Mouse (Mus musculus): Measurements from ENCODE around the gene Zfp940. TPM values are rescaled to one million over a fixed set of nuclear protein-coding genes. Genes with fewer than 3 reads are reported as not detected.
"Not testable (repeated sequence)": the region's sequence is repeated elsewhere in the genome, so short reads cannot be mapped to it uniquely, and the experiment has no call there.

Gene Zfp940
- polyA plus RNA-seq (2015; fragmentation: Nextera tagmentation; extraction: Ambion mirVana): 12.9 and 14.2 TPM in 2 replicates

DNA sequence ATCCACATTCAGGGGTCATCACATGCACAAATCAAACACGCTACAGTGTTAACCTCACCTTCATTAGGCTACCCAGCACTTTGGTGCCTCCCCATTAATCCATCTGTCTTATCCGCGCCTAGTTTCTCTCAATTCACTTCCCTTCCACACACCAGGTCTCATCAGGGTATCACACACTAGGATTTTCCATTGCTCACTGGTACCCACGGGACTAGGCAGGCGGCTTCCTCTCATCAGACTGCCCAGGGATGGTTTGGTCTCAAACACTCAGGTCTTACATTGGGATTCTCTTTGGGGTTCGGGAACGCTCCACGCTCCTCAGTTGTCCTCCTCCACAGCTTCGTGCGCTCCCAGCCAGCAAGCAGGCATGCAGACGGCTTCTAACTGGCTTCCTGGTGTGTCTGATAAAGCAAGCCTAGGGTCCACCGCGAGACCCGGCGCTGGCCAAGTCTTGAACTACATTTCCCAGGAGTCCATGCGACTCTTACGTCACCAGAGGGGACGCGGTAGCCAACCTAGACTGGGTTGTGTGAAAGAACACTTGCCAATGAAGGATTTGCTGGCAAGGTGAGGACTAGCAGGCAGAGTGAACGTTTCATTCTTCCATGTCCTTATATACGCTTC is at the start of gene Zfp940:
TSS of gene Zfp940 (minus strand) at position 451 of the 624 bp plus-strand sequence.
- H3K9ac ChIP-seq: peak within 1 kb of the TSS; percentile 76
- peak within 1 kb of the TSS; percentile 69 for H3K27ac ChIP-seq (replicated peaks)
- H3K36me3 ChIP-seq: peaks cover 26% of the 10 kb centered on the region
- H3K4me1 ChIP-seq (replicated peaks): peaks cover 7% of the 10 kb centered on the region
- peak within 1 kb of the TSS; percentile 79 for H3K4me2 ChIP-seq
- H3K4me3 ChIP-seq: peak within 1 kb of the TSS; percentile 54
- H3K9me3 ChIP-seq: no peaks in the 10 kb centered on the region; the same call in 1 of the 2 replicates
- no peaks in the 10 kb centered on the region for H3K27me3 ChIP-seq
- 1% methylated on average over 21 of the region's 21 CpGs for WGBS
- ATAC-seq (ENCODE audit: low read depth): peak; percentile 97

DNA sequence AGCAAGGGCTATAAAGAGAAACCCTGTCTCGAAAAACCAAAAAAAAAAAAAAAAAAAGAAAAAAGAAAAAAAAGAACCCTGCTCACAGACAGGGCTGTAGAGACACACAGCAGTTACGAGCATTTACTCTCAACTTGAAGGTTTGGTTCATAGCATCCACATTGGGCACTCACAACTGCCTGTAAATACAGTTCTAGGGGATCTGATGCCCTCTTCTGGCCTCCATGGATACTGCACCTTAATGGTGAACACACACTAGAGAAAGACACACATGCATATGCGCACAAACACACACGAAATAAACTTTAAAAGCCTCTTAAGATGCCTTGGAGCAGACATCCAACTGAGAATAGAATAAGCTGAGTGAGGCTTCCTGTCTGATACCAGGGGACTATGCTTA is 44.9 kb upstream of the Zfp940 start:
- H3K4me3 ChIP-seq: no peak overlapping the region
- WGBS: 97% methylated on average over 4 of the region's 4 CpGs
- H3K9me3 ChIP-seq: peaks cover 43% of the 10 kb centered on the region
- ATAC-seq (ENCODE audit: low read depth): no peak
- peaks cover 93% of the 10 kb centered on the region for H3K36me3 ChIP-seq
- H3K27ac ChIP-seq (replicated peaks): no peak overlapping the region
- H3K27me3 ChIP-seq: no peaks in the 10 kb centered on the region
- no peak overlapping the region for H3K4me2 ChIP-seq
- no peaks in the 10 kb centered on the region for H3K4me1 ChIP-seq (replicated peaks)
- H3K9ac ChIP-seq: no peak overlapping the region

GRCm38 (mm10) chr7:29892756-29893155 is 39.3 kb upstream of the Zfp940 start:
- no peak overlapping the region for H3K4me3 ChIP-seq
- H3K27ac ChIP-seq (replicated peaks): no peak overlapping the region
- no peaks in the 10 kb centered on the region for H3K4me1 ChIP-seq (replicated peaks)
- no peaks in the 10 kb centered on the region for H3K27me3 ChIP-seq
- no peak for ATAC-seq (ENCODE audit: low read depth)
- no peak overlapping the region for H3K9ac ChIP-seq
- peaks cover 64% of the 10 kb centered on the region for H3K9me3 ChIP-seq
- H3K36me3 ChIP-seq: peaks cover 88% of the 10 kb centered on the region
- no peak overlapping the region for H3K4me2 ChIP-seq
- WGBS: 93% methylated on average over 4 of the region's 4 CpGs

DNA sequence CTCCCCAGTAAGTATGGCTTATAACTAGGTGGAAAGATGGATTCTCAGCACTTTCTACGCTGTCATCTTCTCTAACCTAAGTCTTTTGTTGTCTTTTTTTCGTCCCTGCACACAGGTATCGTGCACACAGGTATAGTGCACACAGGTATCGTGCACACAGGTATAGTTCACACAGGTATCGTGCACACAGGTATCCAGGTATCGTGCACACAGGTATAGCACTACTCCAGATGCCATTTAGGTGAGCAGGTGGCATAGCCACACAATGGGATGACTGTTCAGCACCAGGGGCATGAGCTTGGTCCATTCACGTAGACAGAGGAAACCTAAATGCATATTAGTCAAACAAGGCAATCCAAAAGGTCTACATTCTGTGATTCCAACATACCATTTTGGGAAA is 37.0 kb upstream of the Zfp940 start:
- Histone ChIP-seq H3K9me3 (peaks cover 76% of the 10 kb centered on the region), H3K36me3 (peaks cover 66% of the 10 kb centered on the region)

DNA sequence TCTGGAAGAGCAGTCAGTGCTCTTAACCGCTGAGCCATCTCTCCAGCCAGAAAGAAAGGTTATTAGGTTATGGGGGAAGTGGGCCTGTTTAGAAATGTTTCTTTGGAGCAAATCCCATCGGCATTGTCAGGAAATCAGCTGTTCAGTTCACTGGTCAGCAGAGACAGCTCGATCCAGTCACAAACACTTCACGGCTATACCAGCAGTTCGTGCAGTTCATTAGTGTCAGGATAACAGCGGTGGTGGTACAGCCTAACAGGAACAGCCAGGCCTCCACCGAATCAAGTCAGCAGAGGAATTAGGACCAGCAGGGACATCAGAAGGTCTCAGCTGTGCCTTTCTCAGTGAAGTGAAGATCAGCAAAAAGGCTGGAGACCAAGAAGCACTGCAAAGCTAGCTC is 27.4 kb upstream of the Zfp940 start:
- Histone ChIP-seq H3K4me3 (no peak overlapping the region), H3K27ac (replicated peaks) (no peak overlapping the region), H3K9ac (no peak overlapping the region), H3K36me3 (peaks cover 28% of the 10 kb centered on the region), H3K4me1 (replicated peaks) (no peaks in the 10 kb centered on the region), H3K9me3 (peaks cover 14% of the 10 kb centered on the region), H3K4me2 (no peak overlapping the region), H3K27me3 (no peaks in the 10 kb centered on the region)
- 92% methylated on average over 7 of the region's 7 CpGs for WGBS
- ATAC-seq (ENCODE audit: low read depth): no peak

More for the DNA sequence above, 37.0 kb upstream of the Zfp940 start:
- H3K4me2 ChIP-seq: no peak overlapping the region
- no peak overlapping the region for H3K4me3 ChIP-seq
- no peaks in the 10 kb centered on the region for H3K4me1 ChIP-seq (replicated peaks)
- no peak for ATAC-seq (ENCODE audit: low read depth)
- no peak overlapping the region for H3K27ac ChIP-seq (replicated peaks)
- no peak overlapping the region for H3K9ac ChIP-seq
- WGBS: 94% methylated on average over 7 of the region's 7 CpGs
- H3K27me3 ChIP-seq: no peaks in the 10 kb centered on the region

DNA sequence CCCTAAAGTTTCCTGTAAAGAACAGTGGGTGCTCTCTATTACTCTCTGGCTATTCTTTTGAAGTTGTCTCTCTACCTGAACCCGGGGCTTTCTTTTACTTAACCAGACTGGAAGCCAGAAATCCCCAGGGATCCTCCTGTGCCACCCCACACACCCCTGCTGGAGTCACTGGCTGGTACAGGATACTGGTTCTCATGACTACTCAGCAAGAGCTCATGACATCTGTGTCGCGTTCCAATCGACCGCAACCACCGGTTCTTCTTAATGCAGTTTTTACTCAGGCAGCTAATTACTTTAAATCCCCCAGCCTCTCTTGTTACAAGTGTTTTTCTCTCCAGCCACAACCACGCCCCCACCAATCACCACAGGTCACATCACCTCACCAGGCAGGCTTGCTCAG is 26.6 kb upstream of the Zfp940 start:
- H3K27ac ChIP-seq (replicated peaks): no peak overlapping the region

DNA sequence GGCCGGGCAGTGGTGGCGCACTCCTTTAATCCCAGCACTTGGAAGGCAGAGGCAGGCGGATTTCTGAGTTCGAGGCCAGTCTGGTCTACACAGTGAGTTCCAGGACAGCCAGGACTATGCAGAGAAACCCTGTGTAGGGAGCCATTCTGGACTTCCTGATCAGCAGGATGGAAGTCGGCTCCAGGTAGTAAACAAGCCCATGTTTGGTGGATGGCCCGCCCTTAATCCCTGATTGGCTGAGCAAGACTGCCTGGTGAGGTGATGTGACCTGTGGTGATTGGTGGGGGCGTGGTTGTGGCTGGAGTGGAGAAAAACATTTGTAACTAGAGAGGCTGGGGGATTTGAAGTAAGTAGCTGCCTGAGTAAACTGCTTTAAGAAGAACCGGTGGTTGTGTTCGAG is 24.1 kb upstream of the Zfp940 start:
- H3K27me3 ChIP-seq; H3K9ac ChIP-seq; ATAC-seq (ENCODE audit: low read depth); H3K4me1 ChIP-seq (replicated peaks); H3K4me2 ChIP-seq; H3K4me3 ChIP-seq; H3K27ac ChIP-seq (replicated peaks): not testable (repeated sequence)
- H3K36me3 ChIP-seq: peaks cover 56% of the 10 kb centered on the region
- H3K9me3 ChIP-seq: peaks cover 37% of the 10 kb centered on the region
- WGBS: 95% methylated on average over 9 of the region's 9 CpGs

More for the DNA sequence above, 26.6 kb upstream of the Zfp940 start:
- 83% methylated on average over 7 of the region's 7 CpGs for WGBS
- no peaks in the 10 kb centered on the region for H3K27me3 ChIP-seq
- no peaks in the 10 kb centered on the region for H3K4me1 ChIP-seq (replicated peaks)
- peaks cover 19% of the 10 kb centered on the region for H3K9me3 ChIP-seq
- H3K36me3 ChIP-seq: peaks cover 37% of the 10 kb centered on the region
- ATAC-seq (ENCODE audit: low read depth): no peak
- no peak overlapping the region for H3K9ac ChIP-seq
- no peak overlapping the region for H3K4me2 ChIP-seq
- H3K4me3 ChIP-seq: no peak overlapping the region

DNA sequence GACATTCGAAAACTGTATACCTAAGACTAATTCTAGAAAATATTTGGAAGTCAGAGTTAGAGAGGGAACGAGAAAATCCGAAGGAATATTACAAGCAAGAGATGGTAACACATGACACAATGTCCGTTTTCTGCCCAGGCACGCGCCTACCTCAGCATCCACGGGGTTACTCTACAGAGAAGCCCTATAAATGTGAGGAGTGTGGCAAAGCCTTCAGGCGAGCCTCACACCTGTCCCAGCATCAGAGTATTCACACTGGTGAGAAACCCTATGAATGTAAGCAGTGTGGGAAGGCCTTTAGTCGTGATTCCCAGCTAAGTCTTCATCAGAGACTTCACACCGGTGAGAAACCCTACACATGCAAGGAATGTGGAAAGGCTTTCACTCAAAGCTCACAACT is 20.8 kb upstream of the Zfp940 start:
- ATAC-seq (ENCODE audit: low read depth): no peak
- Histone ChIP-seq H3K4me3 (no peak overlapping the region), H3K4me1 (replicated peaks) (no peaks in the 10 kb centered on the region), H3K27me3 (no peaks in the 10 kb centered on the region), H3K36me3 (peaks cover 76% of the 10 kb centered on the region), H3K27ac (replicated peaks) (no peak overlapping the region), H3K9me3 (peaks cover 53% of the 10 kb centered on the region), H3K4me2 (no peak overlapping the region), H3K9ac (no peak overlapping the region)
- WGBS: 94% methylated on average over 10 of the region's 10 CpGs

DNA sequence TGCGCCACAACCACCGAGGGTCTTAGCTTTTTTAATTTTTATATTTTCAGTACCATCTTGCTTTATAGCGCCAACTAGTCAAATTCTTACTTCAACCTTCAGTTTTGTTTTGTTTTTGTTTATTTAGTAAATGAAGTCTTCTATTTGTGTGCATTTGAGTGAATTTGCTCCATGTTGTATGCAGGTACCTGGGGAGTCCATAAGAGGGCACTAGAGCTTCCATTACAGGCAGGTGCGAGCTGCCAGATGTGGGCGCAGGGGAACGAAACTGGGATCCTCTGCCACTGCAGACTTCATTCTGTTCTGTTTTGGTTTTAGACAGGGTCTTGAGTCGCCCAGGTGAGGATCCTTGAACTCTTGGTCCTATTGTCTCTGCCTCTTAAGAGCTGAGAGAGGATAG is 8.2 kb upstream of the Zfp940 start:
- no peak overlapping the region for H3K9ac ChIP-seq
- no peaks in the 10 kb centered on the region for H3K9me3 ChIP-seq
- H3K27ac ChIP-seq (replicated peaks): no peak overlapping the region
- no peaks in the 10 kb centered on the region for H3K27me3 ChIP-seq
- no peak overlapping the region for H3K4me2 ChIP-seq
- H3K4me1 ChIP-seq (replicated peaks): peaks cover 11% of the 10 kb centered on the region
- WGBS: 87% methylated on average over 7 of the region's 7 CpGs
- no peak for ATAC-seq (ENCODE audit: low read depth)
- no peak overlapping the region for H3K4me3 ChIP-seq
- H3K36me3 ChIP-seq: peaks cover 15% of the 10 kb centered on the region

DNA sequence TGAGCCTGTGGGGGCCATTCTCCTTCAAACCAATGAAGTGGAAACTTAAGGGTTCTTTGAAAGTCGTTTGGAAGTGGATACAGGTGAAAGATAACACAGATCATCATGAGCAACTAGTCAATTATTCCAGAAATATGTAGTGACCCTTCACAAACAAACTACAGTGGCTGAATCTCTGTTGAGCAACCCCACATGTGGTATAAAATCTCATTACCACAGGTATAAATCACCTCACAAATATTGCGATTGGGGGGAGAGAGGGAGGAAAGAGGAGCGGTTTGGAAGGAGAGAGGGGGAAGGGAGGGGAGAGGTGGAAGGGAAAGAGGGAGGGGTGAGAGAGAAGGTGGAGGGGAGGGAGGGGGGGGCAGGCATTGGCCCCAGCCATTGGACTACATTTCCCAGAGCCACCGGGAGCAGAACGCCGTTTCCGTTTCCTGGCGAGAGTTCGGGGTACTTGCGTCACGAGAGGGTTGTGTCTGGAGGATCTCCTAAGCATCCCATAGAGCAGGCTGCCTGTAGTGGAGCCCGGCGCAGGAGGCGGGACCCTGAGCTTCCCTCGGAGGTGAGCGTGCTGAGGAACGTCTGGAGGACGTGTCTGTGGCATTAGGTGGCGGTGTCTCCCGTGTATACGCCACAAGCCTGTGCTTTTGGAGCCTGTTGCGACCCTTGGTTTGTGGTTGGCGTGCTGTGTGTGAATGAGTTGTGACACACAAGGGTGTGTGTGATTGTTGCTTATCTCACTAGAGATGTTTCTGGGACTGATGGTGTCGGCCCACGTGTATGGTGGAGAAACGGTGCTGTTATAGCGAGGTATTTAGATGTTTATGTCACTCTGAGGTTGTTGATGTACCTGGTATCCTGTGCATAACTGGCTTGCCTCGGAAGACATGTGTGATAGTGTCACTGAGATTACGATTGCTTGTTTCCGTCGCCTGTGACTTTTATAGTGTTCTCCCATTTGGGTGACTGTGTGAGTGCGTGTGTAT is 6.4 kb upstream of the Zfp940 start, which contains the start of gene Zfp420:
TSS of gene Zfp420 (plus strand) at position 448 of the 986 bp plus-strand sequence.
- peak within 1 kb of the TSS; percentile 72 for H3K9ac ChIP-seq
- peak; percentile 96 for ATAC-seq (ENCODE audit: low read depth)
- no peaks in the 10 kb centered on the region for H3K9me3 ChIP-seq
- H3K27me3 ChIP-seq: no peaks in the 10 kb centered on the region
- H3K27ac ChIP-seq (replicated peaks): peak within 1 kb of the TSS; percentile 77
- H3K4me3 ChIP-seq: peak within 1 kb of the TSS; percentile 60
- H3K36me3 ChIP-seq: peaks cover 12% of the 10 kb centered on the region
- WGBS: 7% methylated on average over 32 of the region's 32 CpGs
- H3K4me2 ChIP-seq: peak within 1 kb of the TSS; percentile 78
- peaks cover 11% of the 10 kb centered on the region for H3K4me1 ChIP-seq (replicated peaks)

DNA sequence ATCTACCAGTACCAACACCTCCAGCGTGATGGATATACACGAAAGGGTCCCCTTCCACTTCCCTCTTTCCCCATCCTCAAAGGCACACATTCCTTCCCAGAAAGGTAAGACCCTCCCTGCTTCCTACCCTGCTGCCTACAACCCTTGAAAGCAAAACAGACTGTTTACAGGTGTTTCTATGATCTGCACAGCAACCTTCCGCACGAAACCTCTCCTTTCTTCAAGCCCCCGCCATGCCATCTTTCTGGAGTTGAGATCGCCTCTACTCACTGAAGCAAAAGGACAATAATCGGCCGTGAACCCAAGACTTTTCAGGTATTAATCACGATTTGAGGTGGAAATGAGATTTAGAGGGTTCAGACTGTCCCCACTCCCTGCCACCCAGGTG is 644 bp downstream of the Zfp940 start:
- 59% methylated on average over 9 of the region's 9 CpGs for WGBS
- Histone ChIP-seq H3K27ac (replicated peaks) (no peak overlapping the region), H3K4me2 (peak overlapping the region; percentile 79)

DNA sequence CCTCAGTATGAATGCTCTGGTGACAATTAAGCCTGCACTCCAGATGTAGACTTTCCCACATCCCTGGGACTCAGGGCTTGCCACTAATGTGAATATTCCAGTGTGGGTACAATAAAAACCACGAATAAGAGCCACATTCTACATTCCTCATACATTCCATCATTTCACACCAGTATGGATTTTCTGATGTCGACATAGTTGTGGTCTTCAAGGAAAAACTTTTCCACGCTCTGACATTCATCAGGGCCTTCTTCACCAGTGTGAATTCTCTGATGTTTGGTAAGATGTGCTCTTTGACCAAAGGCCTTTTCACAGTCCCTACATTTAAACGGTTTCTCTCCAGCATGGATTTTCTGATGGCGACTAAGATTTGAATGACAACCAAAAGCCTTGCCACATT is 8.9 kb downstream of the Zfp940 start:
- ATAC-seq (ENCODE audit: low read depth): no peak
- Histone ChIP-seq H3K9ac (no peak overlapping the region), H3K4me1 (replicated peaks) (no peaks in the 10 kb centered on the region), H3K4me2 (no peak overlapping the region), H3K9me3 (no peaks in the 10 kb centered on the region), H3K36me3 (peaks cover 70% of the 10 kb centered on the region), H3K27ac (replicated peaks) (no peak overlapping the region), H3K4me3 (no peak overlapping the region), H3K27me3 (no peaks in the 10 kb centered on the region)
- WGBS: 93% methylated on average over 5 of the region's 5 CpGs

More for the DNA sequence above, 644 bp downstream of the Zfp940 start:
- Histone ChIP-seq H3K27me3 (no peaks in the 10 kb centered on the region), H3K36me3 (peaks cover 28% of the 10 kb centered on the region), H3K9me3 (no peaks in the 10 kb centered on the region; the same call in 1 of the 2 replicates), H3K9ac (peak overlapping the region; percentile 76), H3K4me1 (replicated peaks) (peaks cover 7% of the 10 kb centered on the region), H3K4me3 (peak overlapping the region; percentile 54)
- no peak; the same call in 1 of the 2 replicates for ATAC-seq (ENCODE audit: low read depth)
